Mouse (Mus musculus): ENCODE data around the gene Limd1.

GRCm38 (mm10) chr9:123538189-123538588 is 59.7 kb downstream of the Limd1 start:
- TF ChIP-seq CTCF (IDR thresholded peaks at IDR 0.05; ENCODE audit: low read depth) (no peak), EP300 (IDR thresholded peaks at IDR 0.05; ENCODE audit: low read depth) (no peak)

All from heart, postnatal 0 days (tissue).